Mouse (Mus musculus) erythroblast, embryonic 14.5 days (primary cell): Measurements from ENCODE around the gene Nkd1.

Experiments
- GATA1 ChIP-seq: IDR thresholded peaks from 2 replicates; pipeline ENCODE4 v1.6.1; 2012; ENCODE audit warnings: low read length, inconsistent platforms, mixed read lengths
- TAL1 ChIP-seq: IDR thresholded peaks from 3 replicates; pipeline ENCODE4 v1.6.1; 2012; ENCODE audit warnings: low read length, inconsistent platforms, mixed read lengths

GRCm38 (mm10) chr8:88511061-88511460 lies 10.1 kb upstream of the Nkd1 start:
- TF ChIP-seq GATA1: no peak
- TF ChIP-seq TAL1: no peak
